Comparison of ENCODE assay signal across 8 mouse cellular contexts in the genomic region with DNA sequence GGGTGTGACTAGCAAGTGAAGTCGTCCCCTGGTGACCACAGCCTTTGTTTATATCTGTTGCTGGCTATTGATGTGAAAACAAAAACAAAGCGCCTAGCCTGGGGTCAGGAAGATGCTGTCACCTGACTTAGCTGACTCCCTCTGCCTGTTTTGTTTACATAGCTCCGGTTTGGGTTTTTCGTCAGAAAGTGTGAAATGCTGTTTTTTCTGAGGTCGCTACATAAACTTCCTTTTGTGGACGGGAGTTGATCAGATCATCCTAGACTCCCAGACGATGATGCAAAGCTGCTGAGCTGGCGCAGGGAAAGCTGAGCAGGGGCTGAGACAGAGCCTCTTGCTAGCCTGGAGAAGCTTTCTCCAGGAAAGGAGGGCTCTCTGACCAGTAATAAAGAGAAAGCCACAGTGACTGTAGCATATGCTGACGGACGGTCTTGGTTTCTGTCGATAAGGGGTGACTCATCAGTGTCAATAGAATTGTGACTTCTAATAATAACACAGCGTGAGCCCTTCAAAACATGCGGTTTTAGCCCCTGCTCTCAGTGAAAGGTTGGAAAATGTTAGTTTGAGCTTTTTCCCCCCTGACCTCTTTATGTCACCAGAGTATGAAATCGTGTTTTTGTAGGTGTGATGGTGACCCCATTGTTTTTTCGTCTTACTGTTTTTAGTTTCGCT. TPM values are rescaled to one million over a fixed set of nuclear protein-coding genes. Genes with fewer than 3 reads are reported as not detected.
A peak's percentile ranks its signal among the peaks of the same experiment; 100 is the strongest.
DNase-seq lines count a peak whose midpoint lies in the region; ATAC-seq and TF ChIP-seq lines count a peak whose summit lies in the region.

No protein-coding gene starts in this region.

- peak overlapping the region; percentile 59 for H3K4me2 ChIP-seq in intestine, postnatal 0 days (replicated peaks; ENCODE audit: low read depth)
- peak overlapping the region; percentile 54 for H3K4me2 ChIP-seq in lung, embryonic 16.5 days (ENCODE audit: low read depth, low read length)

- TF ChIP-seq POLR2A in brain, embryonic 14.5 days (IDR thresholded peaks at IDR 0.05; ENCODE audit: borderline replicate concordance, extremely low read depth, insufficient read depth, insufficient read length, poor library complexity, severe bottlenecking), result no peak

- ATAC-seq in intestine, postnatal 0 days, result peak; percentile 58
- ATAC-seq in lung, embryonic 16.5 days (ENCODE audit: low read depth), result peak; percentile 60
- peak; percentile 8; the same call in 1 of the 2 replicates for ATAC-seq in neutrophil, adult 5-6 weeks (ENCODE audit: extremely low read depth, insufficient number of reproducible peaks, low FRiP score, poor library complexity, severe bottlenecking)

- 12% methylated on average over 16 of the region's 16 CpGs for WGBS in intestine, postnatal 0 days
- 5% methylated on average over 16 of the region's 16 CpGs for WGBS in lung, embryonic 16.5 days

- H3K9me3 ChIP-seq in intestine, postnatal 0 days (ENCODE audit: control insufficient read depth), result no peaks in the 10 kb centered on the region
- no peaks in the 10 kb centered on the region for H3K9me3 ChIP-seq in lung, embryonic 16.5 days (ENCODE audit: control insufficient read depth, low read length)

- 0 out of 2 replicates have a peak overlapping the region, but pooled peaks have one; percentile 4 for H3K9ac ChIP-seq in intestine, postnatal 0 days (ENCODE audit: low read depth, low read length)
- peak overlapping the region; percentile 55 for H3K9ac ChIP-seq in lung, embryonic 16.5 days (ENCODE audit: low read length)

- H3K36me3 ChIP-seq in intestine, postnatal 0 days (ENCODE audit: control insufficient read depth, insufficient read depth), result no peaks in the 10 kb centered on the region
- no peaks in the 10 kb centered on the region for H3K36me3 ChIP-seq in lung, embryonic 16.5 days (ENCODE audit: control insufficient read depth, insufficient read depth, low read length)

- no peak for TF ChIP-seq CTCF in brain, embryonic 14.5 days (IDR thresholded peaks at IDR 0.05; ENCODE audit: borderline replicate concordance, extremely low read depth, insufficient read depth, insufficient read length)
- TF ChIP-seq CTCF in intestine, postnatal 0 days (IDR thresholded peaks at IDR 0.05; ENCODE audit: low read depth), result no peak

- H3K4me3 ChIP-seq in intestine, postnatal 0 days (ENCODE audit: low read depth, low read length), result peak overlapping the region; percentile 30
- H3K4me3 ChIP-seq in lung, embryonic 16.5 days (ENCODE audit: low read length), result peak overlapping the region; percentile 31

- peak; percentile 58 to 60 for DNase-seq in right cerebral cortex, postnatal 10 days (ENCODE audit: low spot score in 2 of 2)
- no peak for DNase-seq in right cerebral cortex, postnatal 25 days
- DNase-seq in brain, embryonic 14.5 days (ENCODE audit: low read depth), result peak; percentile 63
- DNase-seq in heart, adult 18-20 months, result peak; percentile 61
- DNase-seq in thymus, postnatal 14 days, result no peak

- H3K4me1 ChIP-seq in intestine, postnatal 0 days (replicated peaks; ENCODE audit: control insufficient read depth, insufficient read depth, low read length), result no peaks in the 10 kb centered on the region; the same call in 1 of the 2 replicates
- peaks cover 55% of the 10 kb centered on the region for H3K4me1 ChIP-seq in lung, embryonic 16.5 days (replicated peaks; ENCODE audit: control insufficient read depth, insufficient read depth, low read length)

- peak overlapping the region; percentile 51 for H3K27ac ChIP-seq in intestine, postnatal 0 days (ENCODE audit: low read depth, low read length)
- H3K27ac ChIP-seq in lung, embryonic 16.5 days (ENCODE audit: low read length), result peak overlapping the region; percentile 80

- H3K27me3 ChIP-seq in intestine, postnatal 0 days (replicated peaks; ENCODE audit: control insufficient read depth, insufficient read depth, low read length), result peaks cover 5% of the 10 kb centered on the region
- H3K27me3 ChIP-seq in lung, embryonic 16.5 days (ENCODE audit: control insufficient read depth, insufficient read depth, low read depth, low read length), result no peaks in the 10 kb centered on the region

RNA-seq across cellular contexts. Expression of a gene that starts 11.9 kb away (rescaled TPM):
- polyA plus RNA-seq in brain, embryonic 14.5 days (2012; rRNA removed), result 23.6 and 31.4 TPM in 2 replicates
- total RNA-seq in heart, adult 18-20 months (2021), result 1 to 10 TPM; 4.2 to 6.2 TPM
- polyA plus RNA-seq in intestine, postnatal 0 days (2015; fragmentation: Nextera tagmentation; extraction: Ambion mirVana), result 1.1 and 1.4 TPM in 2 replicates
- 6.7 and 7.7 TPM in 2 replicates for polyA plus RNA-seq in lung, embryonic 16.5 days (2015; fragmentation: Nextera tagmentation; extraction: Ambion mirVana)
- total RNA-seq in neutrophil, adult 5-6 weeks (2017), result 79.4 and 98.9 TPM in 2 replicates

Comparison
In these comparisons a context has a peak if more than half of its experiments do, and no peak if none do; other contexts are left out.
1. DNase-seq: peak in right cerebral cortex, postnatal 10 days (2 of 2), brain, embryonic 14.5 days (single experiment) and heart, adult 18-20 months (2 of 2); none in right cerebral cortex, postnatal 25 days (single experiment) and thymus, postnatal 14 days (single experiment).
2. ATAC-seq: peak in every context shown above with its lines; median percentile 60 in lung, embryonic 16.5 days; 58 in intestine, postnatal 0 days; 8 in neutrophil, adult 5-6 weeks.